Mouse (Mus musculus) frontal cortex, postnatal 25 days (tissue): ENCODE measurements at regions not wholly inside any gene's neighbourhood (a gene's known extent, or its start where the extent isn't known, plus 50 kb on each side); places are given as distances from the start of the nearest gene placed in this dataset.
A peak's percentile ranks its signal among the peaks of the same experiment; 100 is the strongest.
"Not testable (repeated sequence)": the region's sequence is repeated elsewhere in the genome, so short reads cannot be mapped to it uniquely, and the experiment has no call there.

Source experiments
- DNase-seq, 2 experiments: peaks; one replicate each; pipeline ENCODE4 v3.0.0; 2022; ENCODE audit warnings: low spot score in 2 of 2

- no peak for DNase-seq
Measured at GRCm38 (mm10) chr14:45806726-45807280, 148.9 kb upstream of the Ddhd1 start.

DNA sequence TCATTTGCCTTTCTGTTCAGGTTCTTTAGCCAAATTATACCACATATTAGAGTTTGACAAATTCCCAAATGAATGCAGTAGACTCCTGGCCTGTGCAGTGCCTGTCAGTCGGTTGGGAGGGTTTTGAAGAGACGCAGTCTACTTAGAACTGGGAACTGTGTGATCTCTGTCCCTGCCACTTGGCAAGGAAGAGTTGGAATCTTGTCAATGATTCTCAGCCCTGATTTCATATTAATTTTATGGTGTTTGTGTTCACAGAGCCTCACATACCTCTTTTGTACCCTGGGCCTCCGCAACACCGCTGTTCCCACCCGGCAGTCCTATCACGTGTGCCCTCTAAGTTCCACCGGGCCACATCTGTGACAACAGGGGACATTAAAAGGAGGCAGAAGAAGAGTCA, 149.8 kb upstream of the Ddhd1 start:
- DNase-seq: no peak

DNA sequence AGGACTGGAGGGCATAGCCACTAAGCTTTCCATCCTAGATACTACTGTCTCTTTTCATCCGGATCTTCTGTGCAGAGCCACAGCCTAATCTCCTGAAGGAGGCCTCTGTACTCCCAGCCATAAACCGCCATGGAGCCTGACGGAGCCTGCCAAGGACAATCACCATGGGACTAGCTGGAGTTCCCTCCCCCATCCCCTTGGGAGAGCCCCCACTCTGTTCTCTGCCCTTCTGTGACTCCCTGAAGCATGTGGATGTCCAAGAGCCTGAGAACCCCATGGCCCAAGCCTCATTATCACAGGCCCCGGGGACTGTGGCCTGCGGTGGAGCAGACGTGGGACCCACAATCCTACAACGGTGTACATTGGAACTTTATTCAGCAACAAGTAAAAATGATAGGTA, 151.5 kb upstream of the Ddhd1 start:
- no peak for DNase-seq

DNA sequence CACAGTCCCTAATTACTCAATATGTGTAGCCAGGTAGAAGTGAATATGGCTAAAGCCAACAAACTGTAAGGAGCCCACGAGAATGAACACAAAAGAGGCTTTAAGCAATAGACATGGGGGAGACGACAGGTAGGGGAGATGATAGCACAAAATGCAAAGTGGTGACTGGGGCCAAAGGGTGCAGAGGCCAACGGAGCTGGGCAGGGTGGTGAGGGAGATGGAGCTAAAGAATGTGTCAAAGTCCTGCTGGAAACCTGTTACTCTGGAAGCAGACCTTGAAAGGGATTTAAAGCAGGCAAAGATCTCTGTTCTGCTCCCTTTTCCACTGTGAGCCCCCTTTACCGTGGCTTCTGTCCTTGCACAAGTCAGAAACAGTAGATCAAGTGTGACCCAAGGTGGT, 152.2 kb upstream of the Ddhd1 start:
- DNase-seq: no peak

DNA sequence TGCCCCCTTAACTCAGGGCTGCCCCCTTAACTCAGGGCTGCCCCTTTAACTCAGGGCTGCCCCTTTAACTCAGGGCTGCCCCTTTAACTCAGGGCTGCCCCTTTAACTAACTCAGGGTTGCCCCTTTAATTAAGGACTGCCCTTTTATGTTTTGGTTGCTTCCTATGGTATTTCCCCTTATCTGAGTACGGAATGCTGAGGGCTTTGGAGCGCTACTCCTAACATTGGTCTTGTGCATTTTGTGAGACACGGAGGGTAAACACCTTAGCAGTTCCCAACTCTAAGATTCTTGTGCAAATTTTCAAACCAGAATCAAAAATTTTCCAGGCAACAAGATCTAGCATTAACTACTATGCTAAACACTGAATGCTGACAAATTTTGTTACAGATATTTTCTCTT, 152.7 kb upstream of the Ddhd1 start:
- no peak for DNase-seq

DNA sequence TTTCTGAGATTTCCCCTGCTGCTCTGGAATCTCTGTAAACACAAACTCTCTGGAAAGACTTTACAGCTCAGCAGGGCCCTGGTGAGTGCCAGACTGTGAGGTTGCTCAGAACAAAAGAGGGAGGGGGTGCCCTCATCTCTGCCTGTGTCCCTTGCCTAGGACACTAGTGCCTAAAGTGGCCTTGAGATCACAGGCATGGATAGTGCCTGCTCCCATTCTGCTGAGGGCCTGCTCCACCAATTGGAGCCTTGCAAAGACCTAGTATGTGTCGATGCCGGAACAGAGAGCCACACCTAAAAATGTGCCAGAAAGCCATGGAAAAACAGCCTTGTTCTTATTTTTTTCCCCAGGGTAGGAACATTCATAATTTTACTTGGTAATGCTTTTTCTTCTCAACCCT, 157.7 kb upstream of the Ddhd1 start:
- no peak for DNase-seq

DNA sequence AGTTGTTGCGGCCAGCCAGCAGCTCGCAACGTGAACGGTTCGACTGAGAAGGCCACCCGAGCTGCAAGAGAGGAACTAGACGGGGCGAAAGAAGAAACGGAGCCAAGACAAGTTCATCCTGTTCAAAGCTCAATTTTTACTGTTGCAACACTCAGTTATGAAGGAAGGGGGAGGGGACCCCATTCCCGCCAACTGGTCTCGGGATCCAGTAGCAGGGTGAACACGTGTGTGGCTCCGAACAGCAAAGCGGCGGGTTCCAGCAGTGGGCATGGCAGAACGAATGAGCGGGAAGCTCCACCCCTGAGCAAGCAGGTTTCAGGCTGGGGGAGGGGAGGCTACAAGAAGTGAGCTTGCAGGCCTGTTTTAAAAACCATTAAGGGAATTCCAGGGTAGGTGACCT, 158.7 kb upstream of the Ddhd1 start:
- DNase-seq: not testable (repeated sequence)

GRCm38 (mm10) chr14:45817756-45818155, 159.8 kb upstream of the Ddhd1 start:
- DNase-seq: no peak

GRCm38 (mm10) chr14:45824601-45825000, 166.7 kb upstream of the Ddhd1 start:
- no peak for DNase-seq

GRCm38 (mm10) chr14:45826023-45826422, 168.1 kb upstream of the Ddhd1 start:
- DNase-seq: no peak

- no peak for DNase-seq
Measured at GRCm38 (mm10) chr14:45827096-45827495, 169.2 kb upstream of the Ddhd1 start.

DNA sequence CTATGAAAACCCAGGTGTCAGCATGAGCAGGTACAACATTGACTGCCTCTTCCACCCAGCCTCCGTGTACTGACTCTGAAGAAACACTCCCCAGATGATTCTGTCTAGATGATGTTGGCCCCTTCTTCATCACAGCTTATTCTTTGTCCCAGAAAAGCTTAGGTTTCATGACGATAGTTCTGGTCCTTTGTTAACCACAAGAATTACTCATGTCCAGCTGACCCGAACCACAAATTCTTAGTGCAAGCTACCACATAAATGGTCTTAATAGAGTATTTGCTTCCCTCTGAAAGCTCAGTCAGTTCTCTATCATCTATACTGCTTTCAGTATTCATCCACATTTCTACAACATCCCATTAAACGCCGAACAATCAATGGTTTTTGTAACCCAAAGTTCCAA, 172.5 kb upstream of the Ddhd1 start:
- DNase-seq: no peak

- no peak for DNase-seq
Measured at GRCm38 (mm10) chr14:45837039-45837438, 179.1 kb upstream of the Ddhd1 start.

GRCm38 (mm10) chr14:45843829-45844228, 185.9 kb upstream of the Ddhd1 start:
- DNase-seq: no peak

GRCm38 (mm10) chr14:45850588-45850987, 192.6 kb upstream of the Ddhd1 start:
- DNase-seq: no peak

DNA sequence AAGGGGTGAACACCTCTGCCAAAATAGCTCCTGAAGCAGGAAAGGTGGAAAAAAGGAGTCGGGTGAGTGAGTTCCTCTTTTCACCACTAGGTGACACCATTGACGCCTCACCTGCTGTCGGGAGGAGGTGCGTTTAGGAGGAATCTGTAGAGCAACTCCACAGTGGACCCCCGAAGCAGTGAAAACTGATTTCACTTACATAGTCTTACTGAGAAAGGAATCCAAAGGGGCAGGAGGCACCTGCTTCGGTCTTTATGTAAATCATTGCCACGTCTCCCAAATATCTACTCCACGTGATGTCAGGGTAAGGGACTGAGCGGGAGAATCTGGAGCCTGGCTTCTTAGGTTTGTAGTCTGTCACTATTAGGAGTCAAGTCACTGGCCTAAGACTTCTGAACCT, 220.5 kb upstream of the Ddhd1 start:
- DNase-seq: peak; percentile 15 to 27

GRCm38 (mm10) chr14:45920783-45921182, 262.8 kb upstream of the Ddhd1 start:
- no peak for DNase-seq

DNA sequence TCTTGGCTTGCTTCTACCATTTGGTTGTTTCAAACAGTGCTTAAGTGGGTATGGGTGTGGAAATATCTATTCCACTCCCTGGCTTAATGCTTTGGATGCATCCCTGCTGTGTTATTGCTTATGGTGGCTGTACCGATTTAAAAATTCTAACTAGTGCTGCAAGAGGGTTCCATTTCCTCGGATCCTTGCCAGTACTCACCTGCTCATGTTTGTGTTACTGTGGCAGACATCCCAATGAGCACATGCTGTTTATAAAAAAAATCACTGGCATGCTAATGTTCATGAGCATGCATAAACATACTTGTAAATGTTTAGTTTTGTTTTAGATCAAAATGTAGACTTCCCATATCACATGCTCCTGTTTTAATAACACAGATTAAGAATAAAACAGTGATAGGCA, 285.6 kb upstream of the Ddhd1 start:
- no peak for DNase-seq

DNA sequence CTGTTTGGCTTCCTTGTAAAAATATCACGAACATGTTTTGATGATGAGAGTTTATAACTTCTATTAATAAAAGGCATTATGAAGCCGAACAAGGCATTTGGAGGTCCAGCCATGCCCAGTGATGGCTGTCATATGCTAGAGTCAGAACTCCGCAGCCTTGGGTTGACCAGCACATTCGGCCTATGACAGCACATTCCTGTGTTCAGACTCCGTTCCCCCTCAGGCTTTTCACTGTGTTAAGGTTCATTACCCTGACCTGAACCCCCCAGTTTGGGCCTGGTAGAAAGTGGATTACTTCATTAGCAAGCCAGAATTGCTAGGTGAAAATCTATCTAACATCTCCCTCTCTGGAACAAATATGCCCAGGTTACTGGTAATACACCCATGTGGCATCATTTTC, 286.2 kb upstream of the Ddhd1 start:
- no peak for DNase-seq

DNA sequence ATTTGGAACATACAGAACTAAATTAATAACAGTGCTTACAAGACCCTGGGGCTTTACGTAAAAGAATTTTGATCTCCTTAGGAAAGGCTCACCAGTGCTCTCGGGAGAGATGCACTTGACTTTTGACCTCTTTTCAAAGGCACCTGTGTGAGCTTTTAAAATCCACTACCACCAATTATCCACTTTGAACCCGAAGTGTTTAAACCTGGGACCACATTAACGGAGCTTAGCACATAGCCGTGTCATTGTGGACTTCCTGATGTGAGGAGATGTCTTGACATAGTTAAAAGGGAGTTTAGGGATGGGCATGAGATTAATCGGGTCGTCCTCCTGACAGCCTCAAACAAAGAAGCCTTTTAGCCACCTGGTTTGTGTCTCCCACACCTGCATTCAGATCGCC, 286.6 kb upstream of the Ddhd1 start:
- DNase-seq: no peak

- DNase-seq: no peak
Measured at GRCm38 (mm10) chr14:45956624-45957023, 298.7 kb upstream of the Ddhd1 start.

GRCm38 (mm10) chr14:45962474-45962873, 304.5 kb upstream of the Ddhd1 start:
- DNase-seq: no peak

GRCm38 (mm10) chr14:45964043-45964442, 306.1 kb upstream of the Ddhd1 start:
- no peak for DNase-seq

- no peak for DNase-seq
Measured at GRCm38 (mm10) chr14:45983206-45983857, 325.4 kb upstream of the Ddhd1 start.
